Mouse (Mus musculus): ENCODE results near the gene Ate1. TPM values are rescaled to one million over a fixed set of nuclear protein-coding genes. Genes with fewer than 3 reads are reported as not detected.
"Not testable (repeated sequence)": the region's sequence is repeated elsewhere in the genome, so short reads cannot be mapped to it uniquely, and the experiment has no call there.

Ate1 gene
- total RNA-seq, 2 experiments from 2014 or later, result 29.5 to 32.5 TPM

GRCm38 (mm10) chr7:130426586-130426985, 93.6 kb downstream of the Ate1 start:
- intact Hi-C loops (cut with DNase I), result no loop called here

GRCm38 (mm10) chr7:130425991-130426390, 94.2 kb downstream of the Ate1 start:
- intact Hi-C loops (cut with DNase I), result no loop called here
- no peak for DNase-seq

More at GRCm38 (mm10) chr7:130426586-130426985, 93.6 kb downstream of the Ate1 start:
- no peak for DNase-seq

- intact Hi-C loops (cut with DNase I), result no loop called here
- DNase-seq, result no peak
These were observed 100.2 kb downstream of the Ate1 start for GRCm38 (mm10) chr7:130419961-130420360.

GRCm38 (mm10) chr7:130407622-130408021, 112.5 kb downstream of the Ate1 start:
- DNase-seq, result no peak
- intact Hi-C loops (cut with DNase I), result no loop called here

GRCm38 (mm10) chr7:130403346-130403745, 116.8 kb downstream of the Ate1 start:
- DNase-seq, result no peak
- intact Hi-C loops (cut with DNase I), result no loop called here

GRCm38 (mm10) chr7:130394697-130395096, 125.5 kb downstream of the Ate1 start:
- intact Hi-C loops (cut with DNase I), result no loop called here
- DNase-seq, result no peak

GRCm38 (mm10) chr7:130390060-130390459, 130.1 kb downstream of the Ate1 start:
- intact Hi-C loops (cut with DNase I), result not testable (repeated sequence)

GRCm38 (mm10) chr7:130386308-130386707, 133.9 kb downstream of the Ate1 start:
- DNase-seq, result no peak
- intact Hi-C loops (cut with DNase I), result loop anchor here (5.0 kb wide), 1 partner anchor 734 kb away; no protein-coding TSS in a partner anchor

More at GRCm38 (mm10) chr7:130390060-130390459, 130.1 kb downstream of the Ate1 start:
- DNase-seq, result not testable (repeated sequence)

- DNase-seq, result no peak
- intact Hi-C loops (cut with DNase I), result loop anchor here (5.0 kb wide), 1 partner anchor 734 kb away; no protein-coding TSS in a partner anchor
These were observed 134.4 kb downstream of the Ate1 start for GRCm38 (mm10) chr7:130385732-130386294.

- intact Hi-C loops (cut with DNase I), result loop anchor here (5.0 kb wide), 1 partner anchor 110 kb away; no protein-coding TSS in a partner anchor
- DNase-seq, result no peak
These were observed 138.0 kb downstream of the Ate1 start for GRCm38 (mm10) chr7:130382126-130382525.

GRCm38 (mm10) chr7:130381387-130381951, 138.7 kb downstream of the Ate1 start:
- intact Hi-C loops (cut with DNase I), result loop anchor here (5.0 kb wide), 1 partner anchor 109 kb away; no protein-coding TSS in a partner anchor
- DNase-seq, result no peak

GRCm38 (mm10) chr7:130380769-130381355, 139.3 kb downstream of the Ate1 start:
- intact Hi-C loops (cut with DNase I), result loop anchor here (5.0 kb wide), 1 partner anchor 109 kb away; no protein-coding TSS in a partner anchor
- DNase-seq, result peak; percentile 4 to 25

- intact Hi-C loops (cut with DNase I), result loop anchor here (5.0 kb wide), 1 partner anchor 108 kb away; no protein-coding TSS in a partner anchor
- no peak for DNase-seq
These were observed 139.8 kb downstream of the Ate1 start for GRCm38 (mm10) chr7:130380367-130380766.

GRCm38 (mm10) chr7:130379886-130380285, 140.3 kb downstream of the Ate1 start:
- intact Hi-C loops (cut with DNase I), result loop anchor here (5.0 kb wide), 1 partner anchor 108 kb away; no protein-coding TSS in a partner anchor
- DNase-seq, result no peak

- intact Hi-C loops (cut with DNase I), result no loop called here
- no peak for DNase-seq
These were observed 141.9 kb downstream of the Ate1 start for GRCm38 (mm10) chr7:130378308-130378707.

- no peak for DNase-seq
- intact Hi-C loops (cut with DNase I), result no loop called here
These were observed 145.9 kb downstream of the Ate1 start for GRCm38 (mm10) chr7:130374311-130374710.

- intact Hi-C loops (cut with DNase I), result no loop called here
These were observed 151.1 kb downstream of the Ate1 start for GRCm38 (mm10) chr7:130368827-130369641.

GRCm38 (mm10) chr7:130368036-130368826, 151.9 kb downstream of the Ate1 start:
- intact Hi-C loops (cut with DNase I), result no loop called here
- DNase-seq, result no peak

More at GRCm38 (mm10) chr7:130368827-130369641, 151.1 kb downstream of the Ate1 start:
- no peak for DNase-seq

GRCm38 (mm10) chr7:130367222-130368035, 152.7 kb downstream of the Ate1 start:
- no peak for DNase-seq
- intact Hi-C loops (cut with DNase I), result no loop called here
